Mouse (Mus musculus) CH12.LX (cell line): ENCODE measurements around the gene Slc12a4. TPM values are rescaled to one million over a fixed set of nuclear protein-coding genes. Genes with fewer than 3 reads are reported as not detected.
A peak's percentile ranks its signal among the peaks of the same experiment; 100 is the strongest.

Source experiments
- DNase-seq: peaks from one replicate; pipeline ENCODE4 v3.0.0-alpha.2; 2013; ENCODE audit errors: extremely low read depth
- H3K27ac ChIP-seq: 2 replicates; pipeline ENCODE4 v1.5.1; 2012; ENCODE audit warnings: low read depth, mild to moderate bottlenecking, control low read depth, moderate library complexity; ENCODE audit not compliant: insufficient read depth
- H3K27me3 ChIP-seq: replicated peaks from 2 replicates; pipeline ENCODE3; 2012; ENCODE audit warnings: inconsistent platforms
- H3K36me3 ChIP-seq, 2 experiments: replicated peaks in 1 of 2; 2 replicates each; pipeline versions ENCODE3 to v1.6.1; 2012; ENCODE audit warnings: inconsistent platforms in 1 of 2, low read length in 1 of 2, mild to moderate bottlenecking in 1 of 2, mixed read lengths in 1 of 2, moderate library complexity in 1 of 2; ENCODE audit not compliant: control insufficient read depth in 1 of 2, insufficient read depth in 1 of 2
- H3K4me1 ChIP-seq, 2 experiments: 2 replicates each; pipeline ENCODE4 v1.6.1; 2012; ENCODE audit warnings: inconsistent platforms in 1 of 2, moderate library complexity in 1 of 2; ENCODE audit not compliant: insufficient read depth in 2 of 2, control insufficient read depth in 1 of 2
- H3K4me2 ChIP-seq: 2 replicates; pipeline ENCODE4 v1.6.1; 2012; ENCODE audit warnings: low read depth, mild to moderate bottlenecking, control low read depth; ENCODE audit not compliant: poor library complexity, insufficient read depth, severe bottlenecking
- H3K4me3 ChIP-seq, 3 experiments: fragments of 150-350 bp in 1 of 3; sonication (generic) in 1 of 3; replicated peaks in 1 of 3; 2 replicates each; pipeline versions ENCODE3 to v1.5.1; 2011 to 2012; ENCODE audit warnings: low read depth in 2 of 3, low read length in 2 of 3, mild to moderate bottlenecking in 2 of 3, moderate library complexity in 2 of 3, control low read depth in 1 of 3, improper control_type of control experiment in 1 of 3, inconsistent platforms in 1 of 3, mixed read lengths in 1 of 3; ENCODE audit not compliant: poor library complexity in 1 of 3
- H3K79me2 ChIP-seq: replicated peaks from 2 replicates; pipeline ENCODE4 v1.6.1; 2012; ENCODE audit warnings: mild to moderate bottlenecking, moderate library complexity; ENCODE audit not compliant: control insufficient read depth, poor library complexity, insufficient read depth, severe bottlenecking; ENCODE audit errors: extremely low read depth
- H3K9ac ChIP-seq: 2 replicates; pipeline ENCODE4 v1.6.1; 2012; ENCODE audit warnings: low read depth, mild to moderate bottlenecking, control low read depth, moderate library complexity; ENCODE audit not compliant: insufficient read depth
- H3K9me3 ChIP-seq: replicated peaks from 2 replicates; pipeline ENCODE3; 2012; ENCODE audit warnings: low read length, inconsistent platforms, mixed read lengths
- CTCF ChIP-seq, 2 experiments: IDR thresholded peaks in 1 of 2; conservative IDR thresholded peaks in 1 of 2; 2 replicates each; pipeline ENCODE4 v1.5.1; 2011 to 2012; ENCODE audit warnings: low read depth in 2 of 2, low read length in 2 of 2, improper control_type of control experiment in 1 of 2, inconsistent platforms in 1 of 2, mild to moderate bottlenecking in 1 of 2, moderate library complexity in 1 of 2
- E2F4 ChIP-seq: IDR thresholded peaks from 2 replicates; pipeline ENCODE4 v1.6.1; 2011; ENCODE audit warnings: low read depth, low read length, improper control_type of control experiment; ENCODE audit not compliant: insufficient replicate concordance
- JUN ChIP-seq: IDR thresholded peaks from 2 replicates; pipeline ENCODE4 v1.6.1; 2011; ENCODE audit warnings: low read depth, mild to moderate bottlenecking, low read length, improper control_type of control experiment, moderate library complexity; ENCODE audit not compliant: insufficient read depth
- MEF2A ChIP-seq: IDR thresholded peaks from 2 replicates; pipeline ENCODE4 v1.6.1; 2014; ENCODE audit warnings: low read depth, mild to moderate bottlenecking, inconsistent platforms, low read length, improper control_type of control experiment, borderline replicate concordance
- MYC ChIP-seq: IDR thresholded peaks from 2 replicates; pipeline ENCODE4 v1.6.1; 2011; ENCODE audit warnings: low read depth, mild to moderate bottlenecking, improper control_type of control experiment, low read length
- PAX5 ChIP-seq: IDR thresholded peaks from 2 replicates; pipeline ENCODE4 v1.6.1; 2012; ENCODE audit warnings: low read length, inconsistent platforms, mixed read lengths
- RAD21 ChIP-seq: IDR thresholded peaks from 2 replicates; pipeline ENCODE4 v1.6.1; 2011; ENCODE audit warnings: low read depth, mild to moderate bottlenecking, low read length, improper control_type of control experiment, moderate library complexity
- SIN3A ChIP-seq: IDR thresholded peaks from 2 replicates; pipeline ENCODE4 v1.6.1; 2012; ENCODE audit warnings: low read length, improper control_type of control experiment, inconsistent platforms
- TCF12 ChIP-seq: IDR thresholded peaks from 2 replicates; pipeline ENCODE4 v1.6.1; 2014; ENCODE audit warnings: low read depth, mild to moderate bottlenecking, inconsistent platforms, low read length, improper control_type of control experiment
- UBTF ChIP-seq: IDR thresholded peaks from 2 replicates; pipeline ENCODE4 v1.6.1; 2012; ENCODE audit warnings: low read depth, mild to moderate bottlenecking, inconsistent platforms, low read length, improper control_type of control experiment, moderate library complexity
- USF2 ChIP-seq: conservative IDR thresholded peaks from 2 replicates; pipeline ENCODE4 v1.6.1; 2011; ENCODE audit warnings: low read depth, low read length, improper control_type of control experiment
- ZKSCAN1 ChIP-seq: IDR thresholded peaks from 2 replicates; pipeline ENCODE4 v1.6.1; 2012; ENCODE audit warnings: low read depth, inconsistent platforms, low read length, improper control_type of control experiment, borderline replicate concordance
- ZMIZ1 ChIP-seq: IDR thresholded peaks from 2 replicates; pipeline ENCODE4 v1.6.1; 2012; ENCODE audit warnings: low read depth, mild to moderate bottlenecking, inconsistent platforms, low read length, improper control_type of control experiment
- dilution Hi-C: fragments of 300-500 bp; cut with MboI; formaldehyde crosslinking; loops from 2 replicates; pipeline ENCODE4 v1.14.3; 2020; ENCODE audit warnings: low sequenced_read_pairs; ENCODE audit not compliant: extremely low pct_unique_long_range_greater_than_20kb, extremely low pct_ligation_motif_present
- in situ Hi-C: fragments of 300-500 bp; cut with MboI; formaldehyde crosslinking; loops from 3 replicates; pipeline ENCODE4 v1.14.3; 2019; ENCODE audit warnings: low sequenced_read_pairs, low pct_ligation_motif_present, low pct_unique_long_range_greater_than_20kb, mixed read lengths
- polyA plus RNA-seq: library from polyadenylated mRNA; unstranded; fragments of >175 nt; gene quantifications from 2 replicates; pipeline ENCODE4 v1.2.1, GENCODE M21; 2012; ENCODE audit warnings: low read depth; ENCODE audit not compliant: insufficient read length
- total RNA-seq, 2 experiments: library from RNA; depleted of rRNA; stranded (reverse); fragments of 300-350 nt in 1 of 2; fragments of >200 nt in 1 of 2; gene quantifications; 2 replicates each; pipeline ENCODE4 v1.2.3; 2012 to 2014

Slc12a4 gene
- total and polyA plus RNA-seq, 3 experiments = 4.2 to 9.4 (median 8.1) TPM

DNA sequence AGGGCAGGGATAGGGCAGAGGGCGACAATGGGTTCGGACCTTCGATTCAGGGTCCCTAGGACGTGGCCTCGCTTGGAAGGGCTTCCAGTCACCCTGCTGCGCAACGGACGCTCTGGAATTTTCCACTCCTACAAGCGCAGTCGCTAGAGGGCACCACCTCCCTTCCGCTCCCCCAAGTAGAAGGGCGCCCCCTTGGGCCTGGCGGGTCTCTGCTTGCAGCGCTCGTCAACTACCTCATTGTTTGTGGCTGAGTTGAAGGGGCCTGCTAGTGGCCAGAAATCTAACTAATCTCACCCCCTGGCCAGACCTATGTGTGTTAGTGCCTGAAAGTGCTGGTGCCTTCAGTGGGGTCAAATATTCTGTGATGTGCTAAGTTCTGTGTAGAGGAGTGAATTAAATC, 13.4 kb upstream of the Slc12a4 start, which contains the start of gene Dpep3:
TSS of gene Dpep3 (minus strand) at position 105 of the 400 bp plus-strand sequence.
- in situ Hi-C loops (no loop called here), dilution Hi-C loops (no loop called here)
- no peak within 1 kb of the TSS for H3K4me2 ChIP-seq
- TF ChIP-seq CTCF (conservative IDR thresholded peaks at IDR 0.05 in 1 of 2, IDR thresholded peaks at IDR 0.05 in 1 of 2; ENCODE audit: low read depth in 2 of 2, low read length in 2 of 2) (peak in 1 of 2 experiments; percentile 46; a peak in 2 of 4 replicates), JUN (no peak)
- H3K27me3 ChIP-seq = no peaks in the 10 kb centered on the region
- DNase-seq = no peak
- H3K27ac ChIP-seq = no peak within 1 kb of the TSS
- H3K9ac ChIP-seq = no peak within 1 kb of the TSS
- no peaks in the 10 kb centered on the region for H3K79me2 ChIP-seq
- peaks cover 5 to 11% of the 10 kb centered on the region in 2 experiments; a peak in 3 of 4 replicates for H3K4me1 ChIP-seq
- no peak within 1 kb of the TSS for H3K4me3 ChIP-seq
- H3K36me3 ChIP-seq = no peaks in the 10 kb centered on the region
- H3K9me3 ChIP-seq = peaks cover 3% of the 10 kb centered on the region

DNA sequence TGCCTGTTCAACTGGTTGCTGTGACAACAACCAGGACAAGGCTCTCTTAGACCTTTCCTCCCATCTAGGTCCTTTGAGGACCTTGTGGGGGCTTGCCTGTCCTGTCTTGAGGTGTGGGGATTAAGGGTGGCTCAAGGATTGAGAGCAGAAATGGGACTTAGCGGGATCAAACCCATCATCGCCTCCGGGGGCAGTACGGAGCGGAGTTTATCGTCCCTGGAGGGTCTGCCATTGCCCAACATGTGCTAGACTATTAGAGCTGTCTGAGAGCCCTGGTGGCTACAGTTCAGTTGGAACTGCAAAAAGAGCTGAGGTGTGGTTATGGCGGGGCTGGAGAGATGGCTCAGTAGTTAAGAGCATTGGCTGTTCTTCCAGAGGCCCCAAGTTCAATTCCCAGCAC, 9.5 kb upstream of the Slc12a4 start:
- peaks cover 3% of the 10 kb centered on the region for H3K9me3 ChIP-seq
- H3K79me2 ChIP-seq = no peaks in the 10 kb centered on the region
- dilution Hi-C loops = no loop called here
- peaks cover 1% of the 10 kb centered on the region for H3K27me3 ChIP-seq
- H3K9ac ChIP-seq = no peak overlapping the region
- no peak overlapping the region for H3K27ac ChIP-seq
- TF ChIP-seq CTCF (conservative IDR thresholded peaks at IDR 0.05 in 1 of 2, IDR thresholded peaks at IDR 0.05 in 1 of 2; ENCODE audit: low read depth in 2 of 2, low read length in 2 of 2) = peak in 1 of 2 experiments; percentile 22; a peak in 2 of 4 replicates
- no peak for TF ChIP-seq E2F4
- no peak for TF ChIP-seq USF2
- H3K4me3 ChIP-seq = no peak overlapping the region
- H3K4me2 ChIP-seq = no peak overlapping the region
- in situ Hi-C loops = no loop called here
- no peaks in the 10 kb centered on the region for H3K36me3 ChIP-seq
- no peaks in the 10 kb centered on the region for H3K4me1 ChIP-seq
- DNase-seq = no peak

DNA sequence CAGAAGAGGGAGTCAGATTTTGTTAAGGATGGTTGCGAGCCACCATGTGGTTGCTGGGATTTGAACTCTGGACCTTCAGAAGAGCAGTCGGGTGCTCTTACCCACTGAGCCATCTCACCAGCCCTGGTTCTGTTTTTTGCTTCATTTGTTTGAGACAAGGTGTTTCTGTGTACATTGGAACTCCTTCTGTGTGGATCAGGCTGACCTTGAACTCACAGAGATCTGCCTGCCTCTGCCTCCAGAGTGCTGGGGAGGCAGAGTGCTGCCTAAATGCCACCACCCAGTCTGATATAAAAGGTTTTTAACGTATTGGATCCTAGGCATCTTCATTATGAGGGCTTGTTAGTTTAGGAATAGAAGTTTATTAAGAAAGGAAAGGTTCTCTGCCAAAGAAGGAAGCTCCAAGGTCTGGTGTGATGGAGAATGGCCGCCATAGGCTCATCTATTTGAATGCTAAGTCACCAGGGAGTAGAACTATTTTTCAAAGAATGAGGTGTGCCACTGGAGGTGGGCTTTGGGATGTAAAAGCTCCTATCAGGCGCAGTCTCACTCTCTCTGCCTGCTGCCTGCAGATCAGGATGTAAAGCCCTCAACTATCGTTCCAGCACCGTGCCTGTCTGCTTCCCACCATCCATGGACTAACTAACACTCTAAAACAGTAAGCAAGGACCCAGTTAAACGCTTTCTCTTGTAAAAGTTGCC, 5.3 kb upstream of the Slc12a4 start:
- H3K79me2 ChIP-seq = no peaks in the 10 kb centered on the region
- no peak for TF ChIP-seq MEF2A
- no peak for TF ChIP-seq UBTF
- TF ChIP-seq SIN3A = no peak
- TF ChIP-seq ZKSCAN1 = no peak
- no peak for TF ChIP-seq ZMIZ1
- TF ChIP-seq TCF12 = no peak
- no peak for TF ChIP-seq MYC
- TF ChIP-seq PAX5 = no peak
- TF ChIP-seq RAD21 = no peak
- no peak overlapping the region for H3K9ac ChIP-seq
- no peak overlapping the region for H3K27ac ChIP-seq
- H3K4me2 ChIP-seq = no peak overlapping the region
- no peaks in the 10 kb centered on the region for H3K36me3 ChIP-seq
- dilution Hi-C loops = no loop called here
- peaks cover 18% of the 10 kb centered on the region for H3K27me3 ChIP-seq
- H3K4me1 ChIP-seq = no peaks in the 10 kb centered on the region; a peak in 1 of 4 replicates
- DNase-seq = no peak
- H3K4me3 ChIP-seq = no peak overlapping the region
- no peaks in the 10 kb centered on the region for H3K9me3 ChIP-seq
- in situ Hi-C loops = no loop called here
